Mouse (Mus musculus) stomach, embryonic 16.5 days (tissue): ENCODE measurements around the gene Hdac7. TPM values are rescaled to one million over a fixed set of nuclear protein-coding genes. Genes with fewer than 3 reads are reported as not detected.

Experiments used
- ATAC-seq: fragments of 200-750 bp; cut with Nextera tagmentation; 2 replicates; pipeline ENCODE4 v1.8.0; 2017; ENCODE audit warnings: moderate number of reproducible peaks, moderate TSS enrichment; ENCODE audit not compliant: insufficient read depth, low FRiP score
- H3K27ac ChIP-seq: fragments of 300-500 bp; sonication (generic); 2 replicates; pipeline ENCODE4 v1.5.1; 2014; ENCODE audit warnings: low read length
- H3K27me3 ChIP-seq: fragments of 300-500 bp; sonication (generic); 2 replicates; pipeline ENCODE4 v1.6.1; 2014; ENCODE audit warnings: low read length, control low read depth, mixed read lengths; ENCODE audit not compliant: control insufficient read depth, insufficient read depth
- H3K36me3 ChIP-seq: fragments of 300-500 bp; sonication (generic); 2 replicates; pipeline ENCODE4 v1.6.1; 2014; ENCODE audit warnings: low read length; ENCODE audit not compliant: control insufficient read depth, insufficient read depth
- H3K4me1 ChIP-seq: fragments of 300-500 bp; sonication (generic); 2 replicates; pipeline ENCODE4 v1.6.1; 2014; ENCODE audit warnings: low read length, control low read depth, mixed read lengths; ENCODE audit not compliant: control insufficient read depth, insufficient read depth
- H3K4me2 ChIP-seq: fragments of 300-500 bp; sonication (generic); 2 replicates; pipeline ENCODE4 v1.6.1; 2014; ENCODE audit warnings: low read depth, low read length, mixed read lengths
- H3K4me3 ChIP-seq: fragments of 300-500 bp; sonication (generic); replicated peaks from 2 replicates; pipeline ENCODE4 v1.5.1; 2014; ENCODE audit warnings: mild to moderate bottlenecking, low read length
- H3K9ac ChIP-seq: fragments of 300-500 bp; sonication (generic); 2 replicates; pipeline ENCODE4 v1.6.1; 2014; ENCODE audit warnings: low read length
- H3K9me3 ChIP-seq: fragments of 300-500 bp; sonication (generic); replicated peaks from 2 replicates; pipeline ENCODE4 v1.6.1; 2016; ENCODE audit warnings: low read length, control low read depth; ENCODE audit not compliant: control insufficient read depth
- WGBS: fragments of 180-500 bp; shearing (Covaris S2); extraction: QIAGEN DNeasy Blood & Tissue Kit; methylation state at CpG from one replicate; pipeline ENCODE4 v1.1.7; 2014; 5-methylcytosine and 5-hydroxymethylcytosine counted together
- polyA plus RNA-seq: library from polyadenylated mRNA; unstranded; fragments of >200 nt; fragmentation: Nextera tagmentation; extraction: Ambion mirVana; gene quantifications from 2 replicates; pipeline ENCODE4 v1.2.1, GENCODE M21; 2015

Gene Hdac7
- polyA plus RNA-seq, 1 experiment from 2014 or later = 20.4 TPM

- peak; percentile 75 for ATAC-seq
- 4% methylated on average over 19 of the region's 19 CpGs for WGBS
- Histone ChIP-seq H3K36me3 (no peaks in the 10 kb centered on the region), H3K4me1 (no peaks in the 10 kb centered on the region), H3K4me2 (peak overlapping the region; percentile 76), H3K9me3 (no peaks in the 10 kb centered on the region), H3K9ac (peak overlapping the region; percentile 60; the same call in 1 of the 2 replicates), H3K4me3 (peak overlapping the region; percentile 44), H3K27ac (peak overlapping the region; percentile 51), H3K27me3 (no peaks in the 10 kb centered on the region)
These were observed 5.0 kb upstream of the Hdac7 start for GRCm38 (mm10) chr15:97849116-97849911.

DNA sequence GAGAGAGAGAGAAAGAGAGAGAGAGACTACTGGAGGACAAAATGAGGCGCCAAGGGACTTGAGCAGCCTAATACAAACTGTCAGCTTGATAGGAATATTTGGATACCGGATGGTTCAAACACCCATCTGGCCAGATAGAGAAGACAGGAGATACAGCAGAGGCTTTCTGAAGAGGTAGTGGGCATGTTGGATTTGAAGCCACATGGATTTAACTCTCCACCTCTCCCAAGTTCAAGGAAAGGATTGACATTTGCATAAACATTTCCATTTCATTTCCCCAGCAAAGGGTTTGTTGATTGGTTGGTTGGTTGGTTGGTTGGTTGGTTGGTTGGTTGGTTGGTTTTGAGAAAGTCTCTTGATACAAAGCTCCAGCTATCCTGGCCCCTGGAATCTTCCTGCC, 3.6 kb upstream of the Hdac7 start:
- 85% methylated on average over 2 of the region's 2 CpGs for WGBS
- no peak overlapping the region for H3K27ac ChIP-seq
- H3K9ac ChIP-seq = no peak overlapping the region
- H3K4me2 ChIP-seq = no peak overlapping the region
- ATAC-seq = no peak
- H3K4me1 ChIP-seq = no peaks in the 10 kb centered on the region
- H3K27me3 ChIP-seq = no peaks in the 10 kb centered on the region
- H3K4me3 ChIP-seq = no peak overlapping the region
- no peaks in the 10 kb centered on the region for H3K9me3 ChIP-seq
- H3K36me3 ChIP-seq = no peaks in the 10 kb centered on the region

DNA sequence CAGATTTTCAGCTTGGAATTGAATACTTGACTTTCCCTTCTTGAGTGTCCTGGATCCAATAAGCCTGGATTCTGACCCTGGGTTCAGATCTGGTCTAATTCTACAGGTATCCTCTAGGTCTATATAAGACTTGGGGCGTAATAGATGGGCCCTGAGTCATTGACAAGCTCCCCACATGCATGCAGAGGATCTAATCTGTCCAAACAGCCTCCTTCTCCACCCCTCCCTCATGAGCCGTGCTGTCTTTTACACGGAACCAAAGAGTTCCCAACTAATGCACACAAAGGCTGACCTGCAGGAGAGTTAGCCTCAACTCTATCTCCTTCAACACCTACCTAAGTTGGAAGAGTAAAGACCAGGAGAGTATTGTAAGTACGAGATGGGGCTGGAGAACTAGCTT, 3.0 kb upstream of the Hdac7 start:
- H3K9me3 ChIP-seq = no peaks in the 10 kb centered on the region
- H3K4me1 ChIP-seq = no peaks in the 10 kb centered on the region
- H3K4me3 ChIP-seq = no peak overlapping the region
- no peaks in the 10 kb centered on the region for H3K36me3 ChIP-seq
- H3K4me2 ChIP-seq = no peak overlapping the region
- WGBS = 83% methylated on average over 4 of the region's 4 CpGs
- no peaks in the 10 kb centered on the region for H3K27me3 ChIP-seq
- ATAC-seq = no peak
- H3K9ac ChIP-seq = no peak overlapping the region
- no peak overlapping the region for H3K27ac ChIP-seq

DNA sequence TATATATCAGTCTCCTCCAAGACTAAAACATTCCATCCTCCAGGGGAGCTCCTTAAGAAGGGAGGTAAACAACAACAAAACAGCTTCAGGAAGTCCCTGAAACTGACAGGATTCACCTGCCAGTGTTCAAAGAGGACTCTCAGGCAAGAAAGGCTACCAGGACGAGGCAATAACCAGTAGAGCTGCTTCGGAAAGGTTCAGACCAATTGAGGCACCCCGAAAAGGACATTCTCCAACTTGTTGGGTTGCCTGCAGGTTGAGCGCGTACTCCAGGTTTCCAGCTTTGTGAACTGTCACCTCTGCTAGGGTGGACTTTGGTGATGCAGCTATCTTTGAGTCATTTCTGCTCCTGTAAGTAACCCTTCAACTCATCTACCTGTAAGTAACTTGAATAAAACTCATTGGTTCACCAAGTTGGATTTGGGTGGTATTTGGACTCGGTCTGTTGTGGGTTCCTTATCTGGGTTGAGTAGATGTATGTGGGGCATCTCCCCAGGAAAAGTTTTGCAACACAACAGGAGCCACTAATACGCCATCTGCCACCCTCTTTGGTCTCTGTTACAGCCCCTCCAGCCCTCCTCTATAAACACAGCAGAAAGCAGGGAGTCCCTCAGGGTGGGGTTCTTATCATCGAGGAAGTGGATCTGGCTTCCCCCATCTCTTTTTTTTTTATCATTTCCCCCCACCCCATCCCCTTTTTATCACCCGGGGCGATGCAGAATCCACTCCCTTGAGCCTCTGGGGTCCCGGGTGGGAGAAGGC, 2.0 kb upstream of the Hdac7 start:
- 81% methylated on average over 11 of the region's 11 CpGs for WGBS
- H3K4me1 ChIP-seq = no peaks in the 10 kb centered on the region
- no peak overlapping the region for H3K27ac ChIP-seq
- no peaks in the 10 kb centered on the region for H3K36me3 ChIP-seq
- no peak for ATAC-seq
- no peak overlapping the region for H3K4me2 ChIP-seq
- no peaks in the 10 kb centered on the region for H3K27me3 ChIP-seq
- no peaks in the 10 kb centered on the region for H3K9me3 ChIP-seq
- no peak overlapping the region for H3K4me3 ChIP-seq
- no peak overlapping the region for H3K9ac ChIP-seq

- Histone ChIP-seq H3K27ac (no peak overlapping the region), H3K4me2 (no peak overlapping the region), H3K4me3 (no peak overlapping the region), H3K9me3 (no peaks in the 10 kb centered on the region), H3K27me3 (no peaks in the 10 kb centered on the region), H3K36me3 (no peaks in the 10 kb centered on the region), H3K9ac (no peak overlapping the region), H3K4me1 (peaks cover 16% of the 10 kb centered on the region)
- no peak for ATAC-seq
- 70% methylated on average over 7 of the region's 7 CpGs for WGBS
These were observed 1.1 kb downstream of the Hdac7 start for GRCm38 (mm10) chr15:97843247-97843651.

DNA sequence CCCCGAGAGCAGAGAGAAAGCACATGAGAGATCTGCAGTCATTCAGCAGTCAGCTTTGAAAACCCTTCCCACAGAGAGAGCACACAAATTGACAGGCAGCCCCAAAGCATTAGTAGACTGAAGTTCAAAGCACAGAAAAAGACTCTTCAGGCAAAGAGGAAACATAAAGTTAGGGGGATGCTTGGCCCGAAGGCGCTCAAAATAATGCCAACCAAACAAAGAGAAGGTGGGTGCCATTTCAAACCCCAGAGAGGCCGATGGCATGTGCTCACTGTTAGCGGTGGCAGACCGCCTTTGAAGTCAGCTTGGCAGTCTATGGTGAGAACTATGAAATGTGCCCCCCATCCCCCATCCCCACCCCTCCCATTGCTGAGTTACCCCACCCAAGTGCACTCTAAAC, 2.2 kb downstream of the Hdac7 start:
- ATAC-seq = no peak

DNA sequence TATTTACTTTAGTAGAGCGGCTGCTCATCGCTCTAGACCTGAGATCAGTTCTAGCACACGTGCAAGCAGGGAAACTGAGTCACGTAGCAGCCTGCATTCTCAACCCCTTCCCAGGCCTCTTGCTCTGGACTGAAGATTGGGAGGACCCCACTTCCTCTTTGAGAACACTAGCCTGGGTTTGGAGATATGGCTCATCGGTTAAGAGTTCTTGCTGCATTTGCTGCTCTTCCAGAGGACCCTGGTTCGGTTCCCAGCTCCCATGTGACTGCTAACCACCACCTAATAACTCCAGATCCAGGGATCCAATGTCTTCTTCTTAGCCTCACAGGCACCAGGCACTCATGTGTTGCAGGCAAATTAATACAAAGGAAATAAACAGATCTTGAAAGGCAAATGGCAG, 2.9 kb downstream of the Hdac7 start:
- H3K9ac ChIP-seq = no peak overlapping the region
- H3K4me2 ChIP-seq = no peak overlapping the region
- no peak for ATAC-seq
- H3K4me1 ChIP-seq = peaks cover 31% of the 10 kb centered on the region
- H3K4me3 ChIP-seq = no peak overlapping the region
- H3K27me3 ChIP-seq = no peaks in the 10 kb centered on the region
- WGBS = 93% methylated on average over 6 of the region's 6 CpGs
- H3K9me3 ChIP-seq = no peaks in the 10 kb centered on the region
- H3K27ac ChIP-seq = no peak overlapping the region
- H3K36me3 ChIP-seq = no peaks in the 10 kb centered on the region

More for the DNA sequence above, 2.2 kb downstream of the Hdac7 start:
- no peaks in the 10 kb centered on the region for H3K36me3 ChIP-seq
- H3K4me2 ChIP-seq = no peak overlapping the region
- no peak overlapping the region for H3K4me3 ChIP-seq
- WGBS = 86% methylated on average over 6 of the region's 6 CpGs
- no peaks in the 10 kb centered on the region for H3K27me3 ChIP-seq
- no peaks in the 10 kb centered on the region for H3K9me3 ChIP-seq
- no peak overlapping the region for H3K27ac ChIP-seq
- peaks cover 27% of the 10 kb centered on the region for H3K4me1 ChIP-seq
- H3K9ac ChIP-seq = no peak overlapping the region

DNA sequence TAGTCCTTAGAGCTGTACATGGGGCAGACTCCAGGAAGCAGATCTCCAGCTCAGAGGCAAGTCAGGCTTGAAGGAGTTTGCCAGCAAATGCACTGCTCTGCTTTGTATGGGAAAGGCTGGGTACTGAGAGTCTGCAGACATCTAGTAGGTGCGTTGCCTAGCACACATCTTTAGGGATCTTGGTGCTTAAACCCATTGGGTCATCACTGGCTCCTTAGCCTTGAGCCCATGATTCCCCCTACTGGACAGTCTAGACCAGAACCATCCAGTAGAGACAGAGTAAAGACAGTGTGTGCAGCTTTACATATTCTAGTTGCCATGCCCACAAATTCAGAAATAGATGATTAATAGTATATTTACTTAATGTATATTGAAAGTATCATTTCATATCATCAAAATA, 3.5 kb downstream of the Hdac7 start:
- Histone ChIP-seq H3K27ac (peak overlapping the region; percentile 77), H3K27me3 (no peaks in the 10 kb centered on the region), H3K9ac (no peak overlapping the region), H3K36me3 (no peaks in the 10 kb centered on the region), H3K4me3 (no peak overlapping the region), H3K9me3 (no peaks in the 10 kb centered on the region), H3K4me1 (peaks cover 31% of the 10 kb centered on the region), H3K4me2 (no peak overlapping the region)
- ATAC-seq = no peak
- 88% methylated on average over 1 of the region's 1 CpGs for WGBS

GRCm38 (mm10) chr15:97839991-97840455, 4.3 kb downstream of the Hdac7 start:
- Histone ChIP-seq H3K27me3 (no peaks in the 10 kb centered on the region), H3K4me2 (no peak overlapping the region), H3K9me3 (no peaks in the 10 kb centered on the region), H3K36me3 (no peaks in the 10 kb centered on the region), H3K9ac (0 out of 2 replicates have a peak overlapping the region, but pooled peaks have one; percentile 14), H3K4me3 (no peak overlapping the region), H3K27ac (peak overlapping the region; percentile 77), H3K4me1 (peaks cover 31% of the 10 kb centered on the region)
- ATAC-seq = peak; percentile 76
- WGBS = 32% methylated on average over 3 of the region's 3 CpGs
